Mouse (Mus musculus): ENCODE measurements at regions not wholly inside any gene's neighbourhood (a gene's known extent, or its start where the extent isn't known, plus 50 kb on each side); places are given as distances from the start of the nearest gene placed in this dataset.

DNA sequence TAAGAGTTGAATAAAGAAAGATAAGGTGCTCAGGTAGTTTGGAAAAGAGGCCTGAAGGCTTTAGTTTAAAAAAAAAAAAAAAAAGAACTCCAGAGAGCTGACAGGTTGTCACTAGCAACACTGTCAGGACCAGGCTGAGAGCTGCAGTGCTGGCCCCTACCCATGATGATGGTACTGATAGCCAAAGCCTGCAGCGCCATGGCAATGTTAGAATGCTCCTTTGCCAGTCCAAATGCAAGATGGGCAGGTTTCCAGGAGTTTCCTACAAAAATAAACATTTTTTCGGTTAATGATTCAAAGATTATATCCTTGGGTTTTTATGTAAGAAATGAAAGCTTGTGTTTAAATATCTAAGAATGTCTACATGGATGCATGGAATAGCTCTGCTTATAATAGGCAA lies 441.9 kb downstream of the Triml1 start:
- TF ChIP-seq CTCF (IDR thresholded peaks at IDR 0.05; ENCODE audit: borderline replicate concordance, insufficient read depth, low read depth, low read length) (no peak), POLR2A (IDR thresholded peaks at IDR 0.05; ENCODE audit: borderline replicate concordance, insufficient read depth, low read length) (no peak)
